Mouse (Mus musculus) left cerebral cortex, postnatal 14 days (tissue): ENCODE results near the gene AC134908.4. TPM values are rescaled to one million over a fixed set of nuclear protein-coding genes. Genes with fewer than 3 reads are reported as not detected.

Experiments
- DNase-seq, 2 experiments: peaks; one replicate each; pipeline ENCODE4 v3.0.0; 2021 to 2022; ENCODE audit warnings: low spot score in 2 of 2, mixed read lengths in 1 of 2
- intact Hi-C: fragments of 180-260 bp; cut with DNase I; formaldehyde crosslinking; loops from one replicate; pipeline ENCODE4 v1.15.1; 2025
- long read RNA-seq, 2 experiments: library from polyadenylated mRNA; stranded (forward); transcript quantifications; one replicate each; pipeline ENCODE4 v2.0.0; 2021
- total RNA-seq, 2 experiments: library from RNA; stranded (reverse); gene quantifications; 2 replicates each; pipeline ENCODE4 v1.2.3; 2021

AC134908.4 gene
- total RNA-seq, result not detected
- long read RNA-seq, experiment 1, partial matches to known transcripts, result 0 of 3 reads
- long read RNA-seq, experiment 1, other reads (novel, unspliced or antisense), result 2 of 3 reads
- long read RNA-seq, experiment 2, partial matches to known transcripts, result 0 of 2 reads
- long read RNA-seq, experiment 2, other reads (novel, unspliced or antisense), result 2 of 2 reads

GRCm38 (mm10) chr17:25795609-25796092 is at the start of gene AC134908.4:
AC134908.4 (minus strand) TSS chr17:25795659.
- intact Hi-C loops, result loop anchor here (10.0 kb wide), 1 partner anchor 231 kb away; no protein-coding TSS in a partner anchor
- peak; percentile 53 to 78 for DNase-seq

- DNase-seq, result peak; percentile 94 to 95
- intact Hi-C loops, result no loop called here
Observed at GRCm38 (mm10) chr17:25844396-25844901, 49.0 kb upstream of the AC134908.4 start, which contains the start of gene Rhot2. Rhot2 (minus strand) TSS chr17:25844851.

GRCm38 (mm10) chr17:25843636-25844395 is 48.4 kb upstream of the AC134908.4 start:
- intact Hi-C loops, result no loop called here
- DNase-seq, result no peak

GRCm38 (mm10) chr17:25843122-25843521 is 47.7 kb upstream of the AC134908.4 start:
- no peak for DNase-seq
- intact Hi-C loops, result no loop called here

- intact Hi-C loops, result no loop called here
- DNase-seq, result no peak
Observed at GRCm38 (mm10) chr17:25842509-25842908, 47.0 kb upstream of the AC134908.4 start.

- intact Hi-C loops, result no loop called here
- no peak for DNase-seq
Observed at GRCm38 (mm10) chr17:25841117-25841880, 45.8 kb upstream of the AC134908.4 start, which contains the start of gene Gm20683. Gm20683 (minus strand) TSS chr17:25841763.

GRCm38 (mm10) chr17:25840519-25840918 is 45.1 kb upstream of the AC134908.4 start:
- intact Hi-C loops, result no loop called here
- DNase-seq, result no peak

GRCm38 (mm10) chr17:25839455-25840235 is 44.2 kb upstream of the AC134908.4 start:
- intact Hi-C loops, result no loop called here

GRCm38 (mm10) chr17:25838904-25839303 is 43.4 kb upstream of the AC134908.4 start:
- intact Hi-C loops, result no loop called here
- DNase-seq, result no peak

More at GRCm38 (mm10) chr17:25839455-25840235, 44.2 kb upstream of the AC134908.4 start:
- no peak for DNase-seq

- DNase-seq, result peak in 1 of 2 experiments; percentile 67
- intact Hi-C loops, result no loop called here
Observed at GRCm38 (mm10) chr17:25837533-25837932, 42.1 kb upstream of the AC134908.4 start.

- intact Hi-C loops, result no loop called here
- peak; percentile 90 to 93 for DNase-seq
Observed at GRCm38 (mm10) chr17:25837076-25837410, 41.6 kb upstream of the AC134908.4 start, which contains the start of gene Rhbdl1. Rhbdl1 (minus strand) TSS chr17:25837295.

GRCm38 (mm10) chr17:25836397-25837075 is 41.1 kb upstream of the AC134908.4 start:
- intact Hi-C loops, result no loop called here
- no peak for DNase-seq

- DNase-seq, result no peak
- intact Hi-C loops, result no loop called here
Observed at GRCm38 (mm10) chr17:25835816-25836215, 40.4 kb upstream of the AC134908.4 start.

- DNase-seq, result no peak
- intact Hi-C loops, result no loop called here
Observed at GRCm38 (mm10) chr17:25835301-25835700, 39.8 kb upstream of the AC134908.4 start.

- no peak for DNase-seq
- intact Hi-C loops, result no loop called here
Observed at GRCm38 (mm10) chr17:25834595-25835222, 39.2 kb upstream of the AC134908.4 start.

GRCm38 (mm10) chr17:25833961-25834594 is 38.6 kb upstream of the AC134908.4 start:
- intact Hi-C loops, result loop anchor here (1.0 kb wide), 1 partner anchor 41 kb away; the partner anchor contains the start of gene Mettl26

GRCm38 (mm10) chr17:25833291-25833663 is 37.8 kb upstream of the AC134908.4 start, which contains the start of gene Stub1:
Stub1 (minus strand) TSS chr17:25833404.
- DNase-seq, result peak; percentile 83 to 90
- intact Hi-C loops, result loop anchor here (1.0 kb wide), 1 partner anchor 42 kb away; the partner anchor contains the start of gene Mettl26

More at GRCm38 (mm10) chr17:25833961-25834594, 38.6 kb upstream of the AC134908.4 start:
- DNase-seq, result no peak
